Mouse (Mus musculus) liver, postnatal 0 days (tissue): Measurements from ENCODE around the gene Sdad1. TPM values are rescaled to one million over a fixed set of nuclear protein-coding genes. Genes with fewer than 3 reads are reported as not detected.

ENCODE experiments used
- ATAC-seq: fragments of 200-750 bp; cut with Nextera tagmentation; 2 replicates; pipeline ENCODE4 v1.8.0; 2017; ENCODE audit warnings: mild to moderate bottlenecking, moderate library complexity
- DNase-seq: peaks from one replicate; pipeline ENCODE4 v3.0.0-alpha.2; 2016
- H3K27ac ChIP-seq: fragments of 300-500 bp; sonication (generic); 2 replicates; pipeline ENCODE4 v1.5.1; 2014; ENCODE audit warnings: antibody characterized with exemption, moderate library complexity, mild to moderate bottlenecking, low read depth
- H3K27me3 ChIP-seq: fragments of 300-500 bp; sonication (generic); 2 replicates; pipeline ENCODE4 v1.6.1; 2014; ENCODE audit warnings: low read length, control low read depth, mixed read lengths; ENCODE audit not compliant: insufficient read depth
- H3K36me3 ChIP-seq: fragments of 300-500 bp; sonication (generic); replicated peaks from 2 replicates; pipeline ENCODE4 v1.6.1; 2014; ENCODE audit warnings: mild to moderate bottlenecking, control low read depth, low read length, moderate library complexity, mixed read lengths; ENCODE audit not compliant: insufficient read depth
- H3K4me1 ChIP-seq: fragments of 300-500 bp; sonication (generic); 2 replicates; pipeline ENCODE4 v1.6.1; 2014; ENCODE audit warnings: antibody characterized with exemption, mild to moderate bottlenecking, control low read depth; ENCODE audit not compliant: insufficient read depth
- H3K4me2 ChIP-seq: fragments of 300-500 bp; sonication (generic); 2 replicates; pipeline ENCODE4 v1.6.1; 2014; ENCODE audit warnings: low read depth, mild to moderate bottlenecking, low read length, moderate library complexity, mixed read lengths
- H3K4me3 ChIP-seq: fragments of 300-500 bp; sonication (generic); 2 replicates; pipeline ENCODE4 v1.5.1; 2014; ENCODE audit warnings: low read depth, low read length
- H3K9ac ChIP-seq: fragments of 300-500 bp; sonication (generic); replicated peaks from 2 replicates; pipeline ENCODE4 v1.6.1; 2014; ENCODE audit warnings: mild to moderate bottlenecking, moderate library complexity
- H3K9me3 ChIP-seq: fragments of 300-500 bp; sonication (generic); 2 replicates; pipeline ENCODE4 v1.6.1; 2016; ENCODE audit warnings: mild to moderate bottlenecking, control low read depth, low read length, mixed read lengths
- CTCF ChIP-seq: sonication (generic); IDR thresholded peaks from 2 replicates; pipeline ENCODE4 v1.5.1; 2016; ENCODE audit warnings: antibody characterized with exemption, low read depth
- EP300 ChIP-seq: IDR thresholded peaks from 2 replicates; pipeline ENCODE4 v1.6.1; 2016; ENCODE audit warnings: antibody characterized with exemption, low read depth, mild to moderate bottlenecking
- WGBS: fragments of 180-500 bp; shearing (Covaris S2); extraction: QIAGEN DNeasy Blood & Tissue Kit; methylation state at CpG from one replicate; pipeline ENCODE4 v1.1.7; 2014; ENCODE audit not compliant: insufficient replicate concordance; 5-methylcytosine and 5-hydroxymethylcytosine counted together
- polyA plus RNA-seq: library from polyadenylated mRNA; unstranded; fragments of >200 nt; fragmentation: Nextera tagmentation; extraction: Ambion mirVana; gene quantifications from 2 replicates; pipeline ENCODE4 v1.2.1, GENCODE M21; 2015

Gene Sdad1
- polyA plus RNA-seq, 1 experiment from 2014 or later, result 13.4 TPM

DNA sequence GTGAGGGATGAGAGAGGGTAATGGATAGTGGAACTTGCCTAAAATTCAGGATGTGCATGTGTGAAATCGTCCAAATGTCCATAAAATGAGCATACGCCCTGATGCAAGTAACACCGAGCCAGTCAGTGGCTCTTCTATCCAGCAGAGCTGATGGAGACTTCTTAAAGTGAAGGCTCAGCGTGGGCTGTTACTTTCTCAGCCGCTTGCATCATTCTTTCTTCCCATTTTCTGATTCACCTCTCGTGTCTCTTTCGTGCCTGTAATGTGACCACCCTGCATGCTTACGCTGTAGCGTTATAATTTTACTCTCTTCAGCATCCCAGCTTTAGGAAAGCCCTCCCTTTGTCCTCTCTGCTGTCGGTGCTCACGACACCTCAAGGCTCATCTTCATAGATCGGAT is 20.8 kb upstream of the Sdad1 start:
- H3K4me2 ChIP-seq, result no peak overlapping the region; the same call in 1 of the 2 replicates
- H3K36me3 ChIP-seq, result no peaks in the 10 kb centered on the region
- TF ChIP-seq CTCF (no peak), EP300 (no peak)
- H3K9ac ChIP-seq, result no peak overlapping the region
- H3K27ac ChIP-seq, result no peak overlapping the region
- 77% methylated on average over 12 of the region's 12 CpGs for WGBS
- peaks cover 5% of the 10 kb centered on the region; the same call in 1 of the 2 replicates for H3K4me1 ChIP-seq
- no peak for DNase-seq
- no peak for ATAC-seq
- H3K27me3 ChIP-seq, result no peaks in the 10 kb centered on the region
- no peak overlapping the region for H3K4me3 ChIP-seq
- no peaks in the 10 kb centered on the region for H3K9me3 ChIP-seq

DNA sequence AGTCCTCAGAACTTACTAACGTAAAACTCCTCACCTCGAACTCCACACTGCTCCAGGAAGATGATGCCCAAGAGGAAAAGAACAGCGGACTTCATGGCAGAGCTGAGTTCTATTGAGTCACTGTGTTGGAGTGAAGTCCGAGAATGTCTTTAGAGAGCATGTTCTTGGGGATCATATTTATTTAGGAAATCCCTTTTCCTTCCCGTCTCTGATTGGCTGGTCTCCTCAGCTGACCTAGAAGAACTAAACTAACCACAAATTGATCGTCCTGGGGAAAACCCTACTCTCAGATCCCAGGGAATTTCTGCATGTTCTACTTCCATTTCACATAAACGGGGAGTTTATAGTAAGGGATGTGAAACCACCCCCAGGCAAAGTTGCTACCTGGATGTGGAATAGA is 17.6 kb upstream of the Sdad1 start, which contains the start of gene Cxcl9:
Gene Cxcl9, minus strand, starts transcription at position 151 of the 400 bp plus-strand sequence.
- Histone ChIP-seq H3K9ac (no peak within 1 kb of the TSS), H3K4me1 (peaks cover 5% of the 10 kb centered on the region; the same call in 1 of the 2 replicates), H3K4me3 (no peak within 1 kb of the TSS), H3K4me2 (no peak within 1 kb of the TSS), H3K27ac (no peak within 1 kb of the TSS), H3K36me3 (no peaks in the 10 kb centered on the region), H3K27me3 (no peaks in the 10 kb centered on the region), H3K9me3 (no peaks in the 10 kb centered on the region)
- DNase-seq (no peak), ATAC-seq (no peak)
- TF ChIP-seq CTCF (no peak), EP300 (no peak)
- 70% methylated on average over 7 of the region's 7 CpGs for WGBS

DNA sequence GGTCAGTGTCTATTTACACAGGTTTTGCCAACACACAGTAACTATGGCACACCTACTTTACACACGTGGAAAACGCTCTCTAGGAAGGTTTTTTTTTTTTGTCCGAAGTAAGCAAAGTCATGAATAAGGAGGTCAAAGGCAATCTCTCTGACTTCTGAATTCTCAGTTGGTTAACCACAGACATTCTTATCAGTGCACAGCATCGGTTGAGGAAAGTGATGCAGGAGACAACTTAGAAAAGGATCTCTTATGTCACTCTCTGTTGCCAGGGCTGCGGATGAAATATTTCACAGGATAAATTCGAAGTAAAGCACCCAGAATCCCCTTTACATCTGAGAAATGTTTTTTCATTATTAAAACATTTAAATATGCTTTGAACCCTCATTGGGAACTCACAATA is 17.1 kb upstream of the Sdad1 start:
- no peak overlapping the region for H3K4me3 ChIP-seq
- H3K9me3 ChIP-seq, result no peaks in the 10 kb centered on the region
- 25% methylated on average over 6 of the region's 6 CpGs for WGBS
- H3K27ac ChIP-seq, result no peak overlapping the region
- DNase-seq, result no peak
- peaks cover 5% of the 10 kb centered on the region; the same call in 1 of the 2 replicates for H3K4me1 ChIP-seq
- no peak for ATAC-seq
- H3K4me2 ChIP-seq, result no peak overlapping the region
- H3K36me3 ChIP-seq, result no peaks in the 10 kb centered on the region
- no peaks in the 10 kb centered on the region for H3K27me3 ChIP-seq
- H3K9ac ChIP-seq, result no peak overlapping the region
- TF ChIP-seq CTCF (no peak), EP300 (no peak)

- Histone ChIP-seq H3K4me3 (no peak overlapping the region), H3K4me1 (0 out of 2 replicates have a peak, but pooled peaks cover 2% of the 10 kb centered on the region), H3K9me3 (no peaks in the 10 kb centered on the region), H3K9ac (no peak overlapping the region), H3K27ac (0 out of 2 replicates have a peak overlapping the region, but pooled peaks have one; percentile 53), H3K27me3 (no peaks in the 10 kb centered on the region), H3K36me3 (no peaks in the 10 kb centered on the region), H3K4me2 (no peak overlapping the region)
- no peak for DNase-seq
- TF ChIP-seq CTCF (no peak), EP300 (no peak)
- no peak for ATAC-seq
- WGBS, result 52% methylated on average over 5 of the region's 5 CpGs
Observed at GRCm38 (mm10) chr5:92323264-92323663, 13.0 kb upstream of the Sdad1 start.

- peak overlapping the region; percentile 53; the same call in 1 of the 2 replicates for H3K27ac ChIP-seq
- 58% methylated on average over 4 of the region's 4 CpGs for WGBS
- no peak; the same call in 1 of the 2 replicates for TF ChIP-seq EP300
- no peak for TF ChIP-seq CTCF
Observed at GRCm38 (mm10) chr5:92322612-92323011, 12.3 kb upstream of the Sdad1 start.

GRCm38 (mm10) chr5:92321631-92322400 is 11.5 kb upstream of the Sdad1 start:
- Histone ChIP-seq H3K36me3 (no peaks in the 10 kb centered on the region), H3K9ac (no peak overlapping the region), H3K4me1 (no peaks in the 10 kb centered on the region), H3K27me3 (no peaks in the 10 kb centered on the region), H3K4me3 (no peak overlapping the region), H3K4me2 (no peak overlapping the region), H3K27ac (peak overlapping the region; percentile 53; the same call in 1 of the 2 replicates), H3K9me3 (no peaks in the 10 kb centered on the region)
- peak; percentile 80 for ATAC-seq
- TF ChIP-seq CTCF (peak; percentile 28; the same call in 1 of the 2 replicates), EP300 (no peak)
- no peak for DNase-seq
- 61% methylated on average over 8 of the region's 8 CpGs for WGBS

More at GRCm38 (mm10) chr5:92322612-92323011, 12.3 kb upstream of the Sdad1 start:
- no peak for DNase-seq
- H3K9ac ChIP-seq, result no peak overlapping the region
- H3K4me1 ChIP-seq, result 0 out of 2 replicates have a peak, but pooled peaks cover 2% of the 10 kb centered on the region
- H3K9me3 ChIP-seq, result no peaks in the 10 kb centered on the region
- H3K36me3 ChIP-seq, result no peaks in the 10 kb centered on the region
- H3K4me2 ChIP-seq, result no peak overlapping the region
- peak; percentile 53; the same call in 1 of the 2 replicates for ATAC-seq
- H3K27me3 ChIP-seq, result no peaks in the 10 kb centered on the region
- H3K4me3 ChIP-seq, result no peak overlapping the region
